9 mouse cellular contexts compared by ENCODE assay signal in genomic region chr14:86781553-86782273, GRCm38 (mm10).
DNase-seq lines count a peak whose midpoint lies in the region; ATAC-seq lines count a peak whose summit lies in the region.
"Had no signal": no experiment of that assay in that cellular context is flagged by ENCODE, and none has a peak within 500 bp of the region (broad histone marks: within the 10 kb centered on the region; RNA-seq: fewer than 3 reads in every experiment).

No protein-coding gene starts in this region.

- no peak overlapping the region for H3K4me2 ChIP-seq in hindbrain, embryonic 13.5 days
- H3K4me2 ChIP-seq: lung, embryonic 15.5 days had no signal

- H3K4me3 ChIP-seq in heart, embryonic 10.5 days, result no peak overlapping the region
- H3K4me3 ChIP-seq in hindbrain, embryonic 13.5 days, result no peak overlapping the region
- no peak overlapping the region for H3K4me3 ChIP-seq in limb, embryonic 10.5 days
- H3K4me3 ChIP-seq: lung, embryonic 15.5 days had no signal

- no peaks in the 10 kb centered on the region for H3K9me3 ChIP-seq in heart, embryonic 10.5 days
- no peaks in the 10 kb centered on the region for H3K9me3 ChIP-seq in hindbrain, embryonic 13.5 days
- no peaks in the 10 kb centered on the region for H3K9me3 ChIP-seq in limb, embryonic 10.5 days (replicated peaks)
- H3K9me3 ChIP-seq: lung, embryonic 15.5 days had no signal

- H3K9ac ChIP-seq in hindbrain, embryonic 13.5 days, result no peak overlapping the region
- H3K9ac ChIP-seq: lung, embryonic 15.5 days had no signal

- DNase-seq in heart, adult 11 months, result peak; percentile 80
- no peak for DNase-seq in heart, embryonic 10.5 days (ENCODE audit: low spot score)
- DNase-seq in B cell, adult 2 months, result peak; percentile 17 to 22
- peak; percentile 23 to 83 for DNase-seq in adrenal gland, adult (ENCODE audit: inconsistent age in 2 of 2, low spot score in 1 of 2)
- peak; percentile 84 for DNase-seq in embryo, embryonic 10.5 days (ENCODE audit: low spot score)
- DNase-seq in limb, embryonic 10.5 days (ENCODE audit: low spot score), result peak; percentile 32
- peak; percentile 8 for DNase-seq in right cerebral cortex, postnatal 25 days

- peak; percentile 57; the same call in 1 of the 2 replicates for ATAC-seq in hindbrain, embryonic 13.5 days (ENCODE audit: low FRiP score)

- H3K27me3 ChIP-seq in heart, embryonic 10.5 days (ENCODE audit: insufficient read depth, poor library complexity, severe bottlenecking), result no peaks in the 10 kb centered on the region
- H3K27me3 ChIP-seq in hindbrain, embryonic 13.5 days, result no peaks in the 10 kb centered on the region
- no peaks in the 10 kb centered on the region for H3K27me3 ChIP-seq in limb, embryonic 10.5 days (ENCODE audit: low read depth, poor library complexity, severe bottlenecking)
- H3K27me3 ChIP-seq: lung, embryonic 15.5 days had no signal

- no peaks in the 10 kb centered on the region for H3K36me3 ChIP-seq in heart, embryonic 10.5 days
- no peaks in the 10 kb centered on the region for H3K36me3 ChIP-seq in hindbrain, embryonic 13.5 days
- H3K36me3 ChIP-seq in limb, embryonic 10.5 days, result no peaks in the 10 kb centered on the region
- H3K36me3 ChIP-seq: lung, embryonic 15.5 days had no signal

- no peak overlapping the region for H3K27ac ChIP-seq in heart, embryonic 10.5 days
- no peak overlapping the region for H3K27ac ChIP-seq in hindbrain, embryonic 13.5 days
- H3K27ac ChIP-seq in limb, embryonic 10.5 days, result no peak overlapping the region
- H3K27ac ChIP-seq: lung, embryonic 15.5 days had no signal

- peaks cover 9% of the 10 kb centered on the region for H3K4me1 ChIP-seq in heart, embryonic 10.5 days
- H3K4me1 ChIP-seq in hindbrain, embryonic 13.5 days (replicated peaks), result peaks cover under 1% of the 10 kb centered on the region; the same call in 1 of the 2 replicates
- peaks cover 8% of the 10 kb centered on the region for H3K4me1 ChIP-seq in limb, embryonic 10.5 days
- H3K4me1 ChIP-seq: lung, embryonic 15.5 days had no signal

- WGBS in heart, embryonic 10.5 days, result 69% methylated on average over 6 of the region's 6 CpGs
- WGBS in hindbrain, embryonic 13.5 days, result 54% methylated on average over 6 of the region's 6 CpGs
- WGBS in limb, embryonic 10.5 days, result 70% methylated on average over 6 of the region's 6 CpGs
